Mouse (Mus musculus) small intestine, adult 2 months (tissue): Measurements from ENCODE around the gene Adamts20.

Experiments used
- CTCF ChIP-seq: fragments of 200-500 bp; IDR thresholded peaks from 2 replicates; pipeline ENCODE4 v1.5.1; 2012; ENCODE audit warnings: low read depth, mild to moderate bottlenecking, control low read depth, inconsistent platforms, low read length, moderate library complexity, mixed read lengths; ENCODE audit not compliant: insufficient replicate concordance, insufficient read length; ENCODE audit errors: extremely low read depth
- POLR2A ChIP-seq: fragments of 200-500 bp; IDR thresholded peaks from 2 replicates; pipeline ENCODE4 v1.6.1; 2012; ENCODE audit warnings: low read depth, mild to moderate bottlenecking, control low read depth, inconsistent platforms, low read length, moderate library complexity

DNA sequence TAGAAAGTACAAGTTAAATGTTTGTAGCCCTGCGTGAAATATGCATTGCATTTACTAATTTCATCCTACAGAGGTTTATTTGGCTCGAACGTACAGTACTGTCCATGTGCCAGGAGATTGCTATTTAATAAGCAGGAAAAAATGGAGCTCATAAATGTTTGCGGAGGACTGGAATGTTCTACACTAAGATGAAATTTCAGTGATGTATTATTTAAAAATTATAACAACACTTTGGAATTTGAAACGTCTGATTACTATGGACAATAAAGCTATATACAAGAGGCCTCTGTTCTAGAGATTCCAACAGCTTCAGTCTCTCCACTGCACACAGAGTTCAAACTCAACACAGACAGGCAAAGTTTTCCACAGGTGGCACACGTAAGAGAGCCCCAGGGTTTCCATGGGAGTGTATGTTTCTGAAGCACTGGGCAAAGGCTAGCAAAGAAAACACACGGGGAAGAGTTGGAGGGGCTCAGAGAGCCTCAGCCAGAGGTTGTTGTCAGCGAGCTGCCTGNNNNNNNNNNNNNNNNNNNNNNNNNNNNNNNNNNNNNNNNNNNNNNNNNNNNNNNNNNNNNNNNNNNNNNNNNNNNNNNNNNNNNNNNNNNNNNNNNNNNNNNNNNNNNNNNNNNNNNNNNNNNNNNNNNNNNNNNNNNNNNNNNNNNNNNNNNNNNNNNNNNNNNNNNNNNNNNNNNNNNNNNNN lies 20.6 kb downstream of the Adamts20 start:
- TF ChIP-seq CTCF (no peak), POLR2A (no peak)
